Mouse (Mus musculus): ENCODE results near the gene Scn11a.

DNA sequence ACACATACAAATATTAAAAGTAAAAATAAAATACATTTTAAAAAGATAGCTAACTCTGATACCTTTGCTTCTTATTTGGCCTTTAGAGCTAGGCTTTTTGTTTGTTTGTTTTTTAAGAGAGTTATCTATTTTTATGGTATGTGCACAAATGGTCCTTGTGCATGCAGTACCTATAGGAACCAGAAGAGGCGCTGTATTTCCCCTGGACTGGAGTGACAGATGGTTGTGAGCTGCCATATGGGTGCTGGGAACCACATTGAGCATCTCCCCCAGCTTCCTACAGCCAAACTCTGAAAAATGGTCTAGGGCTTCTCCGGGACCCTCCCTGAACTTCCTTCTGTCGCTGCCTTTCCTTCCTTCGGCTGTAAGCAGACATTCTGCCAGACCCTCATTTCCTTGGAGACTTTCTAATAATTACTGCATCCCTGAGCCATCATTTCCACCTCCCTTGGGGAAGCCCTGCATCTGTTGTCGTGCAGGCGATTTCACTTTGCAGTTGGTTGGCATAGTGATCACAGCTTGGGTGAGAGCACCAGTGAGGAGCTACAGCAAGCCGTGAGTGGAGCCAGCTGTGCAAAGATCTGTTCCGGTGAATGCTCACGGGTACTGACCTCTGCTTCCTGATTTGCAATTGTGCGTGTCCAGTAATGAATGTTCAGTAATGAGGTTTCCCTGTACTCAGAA, 27.2 kb upstream of the Scn11a start:
- TF ChIP-seq CTCF (IDR thresholded peaks at IDR 0.05; ENCODE audit: control insufficient read depth, insufficient read depth, insufficient read length) (no peak), CEBPB (IDR thresholded peaks at IDR 0.05; ENCODE audit: low read depth) (no peak), MYOD1 (IDR thresholded peaks at IDR 0.05; ENCODE audit: control insufficient read depth, insufficient read length, low read depth) (no peak), MAX (IDR thresholded peaks at IDR 0.05) (no peak)
